Mouse (Mus musculus) embryonic fibroblast, embryonic 13.5 days (primary cell): ENCODE data around the gene Fbn1.

Experiments used
- CTCF ChIP-seq: IDR thresholded peaks from 2 replicates; pipeline ENCODE4 v1.5.1; 2011; ENCODE audit warnings: mild to moderate bottlenecking, control low read depth, low read length, moderate library complexity, borderline replicate concordance; ENCODE audit not compliant: insufficient read depth
- POLR2A ChIP-seq: IDR thresholded peaks from 2 replicates; pipeline ENCODE4 v1.6.1; 2011; ENCODE audit warnings: low read depth, mild to moderate bottlenecking, control low read depth, low read length, moderate library complexity

DNA sequence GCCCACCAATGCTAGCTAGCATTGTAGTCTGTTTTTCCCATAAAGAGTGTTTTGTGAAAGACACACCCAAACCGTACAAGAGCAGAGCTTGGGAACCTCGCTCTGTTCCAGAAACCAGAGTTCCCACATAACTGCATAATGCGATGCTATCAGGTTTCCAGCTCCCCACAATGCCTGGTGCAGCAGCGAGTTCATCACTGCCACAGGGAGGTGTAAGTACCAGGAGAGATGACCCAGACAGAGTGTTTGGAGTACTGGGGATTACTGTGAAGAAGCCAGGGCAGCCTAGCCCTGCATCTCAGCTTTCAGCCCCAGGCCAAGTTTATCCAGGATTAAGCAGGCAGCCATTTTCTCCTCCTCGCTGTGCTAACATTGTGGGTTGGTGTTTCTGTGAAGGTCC is 232.2 kb downstream of the Fbn1 start:
- TF ChIP-seq CTCF = no peak
- no peak for TF ChIP-seq POLR2A
